Mouse (Mus musculus) MEL (cell line): ENCODE measurements around the gene Ctla2a. TPM values are rescaled to one million over a fixed set of nuclear protein-coding genes. Genes with fewer than 3 reads are reported as not detected.

Source experiments
- DNase-seq: peaks from one replicate; pipeline ENCODE4 v3.0.0; 2011; ENCODE audit warnings: low read depth, low spot score
- H3K27ac ChIP-seq: 2 replicates; pipeline ENCODE4 v1.5.1; 2012; ENCODE audit warnings: low read depth, mild to moderate bottlenecking, control low read depth, low read length, moderate library complexity; ENCODE audit not compliant: control insufficient read depth
- H3K27me3 ChIP-seq, 2 experiments: fragments of 150-350 bp in 1 of 2; sonication (generic) in 1 of 2; 2 replicates each; pipeline ENCODE4 v1.6.1; 2012; ENCODE audit warnings: low read length in 2 of 2, mild to moderate bottlenecking in 2 of 2, improper control_type of control experiment in 1 of 2, moderate library complexity in 1 of 2; ENCODE audit not compliant: insufficient read depth in 2 of 2, control insufficient read depth in 1 of 2
- H3K36me3 ChIP-seq, 2 experiments: 2 replicates each; pipeline ENCODE4 v1.6.1; 2012 to 2014; ENCODE audit warnings: low read length in 2 of 2, improper control_type of control experiment in 1 of 2, inconsistent platforms in 1 of 2, mild to moderate bottlenecking in 1 of 2; ENCODE audit not compliant: insufficient read depth in 2 of 2, control insufficient read depth in 1 of 2
- H3K4me1 ChIP-seq, 2 experiments: fragments of 150-350 bp in 1 of 2; sonication (generic) in 1 of 2; 2 replicates each; pipeline ENCODE4 v1.6.1; 2012; ENCODE audit warnings: low read length in 2 of 2, improper control_type of control experiment in 1 of 2, mild to moderate bottlenecking in 1 of 2; ENCODE audit not compliant: insufficient read depth in 2 of 2, control insufficient read depth in 1 of 2
- H3K4me3 ChIP-seq, 2 experiments: fragments of 150-350 bp in 1 of 2; sonication (generic) in 1 of 2; 2 replicates each; pipeline ENCODE4 v1.5.1; 2012; ENCODE audit warnings: low read depth in 2 of 2, low read length in 2 of 2, mild to moderate bottlenecking in 2 of 2, moderate library complexity in 2 of 2, control low read depth in 1 of 2, improper control_type of control experiment in 1 of 2; ENCODE audit not compliant: control insufficient read depth in 1 of 2, insufficient read depth in 1 of 2
- H3K79me2 ChIP-seq: 2 replicates; pipeline ENCODE4 v1.6.1; 2012; ENCODE audit warnings: mild to moderate bottlenecking, low read length, moderate library complexity; ENCODE audit not compliant: control insufficient read depth, poor library complexity, insufficient read depth
- H3K9ac ChIP-seq: 2 replicates; pipeline ENCODE4 v1.6.1; 2012; ENCODE audit warnings: low read depth, mild to moderate bottlenecking, control low read depth, low read length, moderate library complexity; ENCODE audit not compliant: control insufficient read depth, poor library complexity, severe bottlenecking
- H3K9me3 ChIP-seq: fragments of 150-350 bp; sonication (generic); replicated peaks from 2 replicates; pipeline ENCODE4 v1.6.1; 2012; ENCODE audit warnings: mild to moderate bottlenecking, low read length, improper control_type of control experiment, moderate library complexity; ENCODE audit not compliant: insufficient read depth
- BHLHE40 ChIP-seq: IDR thresholded peaks from 2 replicates; pipeline ENCODE4 v1.6.1; 2012; ENCODE audit warnings: low read depth, mild to moderate bottlenecking, inconsistent platforms, low read length, improper control_type of control experiment, borderline replicate concordance
- CHD1 ChIP-seq: IDR thresholded peaks from 2 replicates; pipeline ENCODE4 v1.6.1; 2012; ENCODE audit warnings: low read depth, mild to moderate bottlenecking, inconsistent platforms, low read length, improper control_type of control experiment
- CHD2 ChIP-seq: IDR thresholded peaks from 2 replicates; pipeline ENCODE4 v1.6.1; 2011; ENCODE audit warnings: low read length, improper control_type of control experiment
- CTCF ChIP-seq, 3 experiments: IDR thresholded peaks in 2 of 3; conservative IDR thresholded peaks in 1 of 3; 2 replicates each; pipeline ENCODE4 v1.5.1; 2011 to 2012; ENCODE audit warnings: low read length in 3 of 3, low read depth in 2 of 3, mild to moderate bottlenecking in 2 of 3, improper control_type of control experiment in 1 of 3, inconsistent platforms in 1 of 3, mixed read lengths in 1 of 3, moderate library complexity in 1 of 3; ENCODE audit not compliant: control insufficient read depth in 1 of 3, insufficient read depth in 1 of 3, poor library complexity in 1 of 3, severe bottlenecking in 1 of 3
- E2F4 ChIP-seq: IDR thresholded peaks from 2 replicates; pipeline ENCODE4 v1.6.1; 2011; ENCODE audit warnings: low read depth, low read length, improper control_type of control experiment, borderline replicate concordance
- ELF1 ChIP-seq: IDR thresholded peaks from 2 replicates; pipeline ENCODE4 v1.6.1; 2014; ENCODE audit warnings: low read depth, mild to moderate bottlenecking, inconsistent platforms, low read length, improper control_type of control experiment, moderate library complexity
- EP300 ChIP-seq, 2 experiments: IDR thresholded peaks; 2 replicates each; pipeline ENCODE4 v1.6.1; 2011; ENCODE audit warnings: improper control_type of control experiment in 2 of 2, low read length in 2 of 2, low read depth in 1 of 2, mild to moderate bottlenecking in 1 of 2
- ETS1 ChIP-seq: IDR thresholded peaks from 2 replicates; pipeline ENCODE4 v1.6.1; 2012; ENCODE audit warnings: low read depth, mild to moderate bottlenecking, inconsistent platforms, low read length, improper control_type of control experiment, moderate library complexity
- GABPA ChIP-seq: IDR thresholded peaks from 2 replicates; pipeline ENCODE4 v1.6.1; 2012; ENCODE audit warnings: low read depth, mild to moderate bottlenecking, inconsistent platforms, low read length, improper control_type of control experiment, moderate library complexity
- GATA1 ChIP-seq: IDR thresholded peaks from 2 replicates; pipeline ENCODE4 v1.6.1; 2011; ENCODE audit warnings: low read depth, low read length, improper control_type of control experiment
- JUND ChIP-seq: IDR thresholded peaks from 2 replicates; pipeline ENCODE4 v1.6.1; 2011; ENCODE audit warnings: low read depth, mild to moderate bottlenecking, improper control_type of control experiment, low read length
- KAT2A ChIP-seq: conservative IDR thresholded peaks from 2 replicates; pipeline ENCODE4 v1.6.1; 2012; ENCODE audit warnings: low read depth, low read length, improper control_type of control experiment, inconsistent platforms
- MAFK ChIP-seq: IDR thresholded peaks from 2 replicates; pipeline ENCODE4 v1.6.1; 2011; ENCODE audit warnings: low read depth, mild to moderate bottlenecking, low read length, improper control_type of control experiment, borderline replicate concordance
- MAX ChIP-seq: IDR thresholded peaks from 2 replicates; pipeline ENCODE4 v1.6.1; 2011; ENCODE audit warnings: low read length, improper control_type of control experiment
- MAZ ChIP-seq: IDR thresholded peaks from 2 replicates; pipeline ENCODE4 v1.6.1; 2012; ENCODE audit warnings: low read depth, mild to moderate bottlenecking, inconsistent platforms, low read length, improper control_type of control experiment
- MXI1 ChIP-seq: IDR thresholded peaks from 2 replicates; pipeline ENCODE4 v1.6.1; 2011; ENCODE audit warnings: mild to moderate bottlenecking, low read depth, low read length, improper control_type of control experiment
- MYB ChIP-seq: IDR thresholded peaks from 2 replicates; pipeline ENCODE4 v1.6.1; 2011; ENCODE audit warnings: mild to moderate bottlenecking, low read depth, low read length, improper control_type of control experiment
- NELFE ChIP-seq: IDR thresholded peaks from 2 replicates; pipeline ENCODE4 v1.6.1; 2011; ENCODE audit warnings: low read depth, low read length, improper control_type of control experiment
- NRF1 ChIP-seq: IDR thresholded peaks from 2 replicates; pipeline ENCODE4 v1.6.1; 2014; ENCODE audit warnings: low read depth, mild to moderate bottlenecking, inconsistent platforms, low read length, improper control_type of control experiment, moderate library complexity; ENCODE audit not compliant: poor library complexity, insufficient read depth, severe bottlenecking
- POLR2A ChIP-seq, 2 experiments: IDR thresholded peaks; 2 replicates each; pipeline ENCODE4 v1.6.1; 2011 to 2012; ENCODE audit warnings: low read length in 2 of 2, mild to moderate bottlenecking in 2 of 2, control low read depth in 1 of 2, improper control_type of control experiment in 1 of 2, low read depth in 1 of 2, moderate library complexity in 1 of 2; ENCODE audit not compliant: control insufficient read depth in 1 of 2, insufficient read depth in 1 of 2, poor library complexity in 1 of 2
- POLR2AphosphoS2 ChIP-seq: IDR thresholded peaks from 2 replicates; pipeline ENCODE4 v1.6.1; 2011; ENCODE audit warnings: low read length, improper control_type of control experiment
- POLR2AphosphoS5 ChIP-seq: IDR thresholded peaks from 2 replicates; pipeline ENCODE4 v1.6.1; 2012; ENCODE audit warnings: low read depth, borderline replicate concordance, mild to moderate bottlenecking, inconsistent platforms, low read length, moderate library complexity, mixed read lengths
- RCOR1 ChIP-seq: IDR thresholded peaks from 2 replicates; pipeline ENCODE4 v1.6.1; 2012; ENCODE audit warnings: low read depth, mild to moderate bottlenecking, inconsistent platforms, low read length, improper control_type of control experiment
- TAL1 ChIP-seq: IDR thresholded peaks from 2 replicates; pipeline ENCODE4 v1.6.1; 2012; ENCODE audit warnings: mild to moderate bottlenecking, inconsistent platforms, low read length, moderate library complexity, mixed read lengths
- TBP ChIP-seq: IDR thresholded peaks from 2 replicates; pipeline ENCODE4 v1.8.0; 2011; ENCODE audit warnings: low read depth, low read length, improper control_type of control experiment
- TCF12 ChIP-seq: IDR thresholded peaks from 2 replicates; pipeline ENCODE4 v1.6.1; 2014; ENCODE audit warnings: low read depth, mild to moderate bottlenecking, inconsistent platforms, low read length, improper control_type of control experiment, moderate library complexity
- UBTF ChIP-seq: IDR thresholded peaks from 2 replicates; pipeline ENCODE4 v1.6.1; 2012; ENCODE audit warnings: low read depth, mild to moderate bottlenecking, inconsistent platforms, low read length, improper control_type of control experiment, moderate library complexity, borderline replicate concordance; ENCODE audit not compliant: insufficient read depth
- USF1 ChIP-seq: IDR thresholded peaks from 2 replicates; pipeline ENCODE4 v1.6.1; 2014; ENCODE audit warnings: low read depth, mild to moderate bottlenecking, inconsistent platforms, low read length, improper control_type of control experiment, moderate library complexity
- ZKSCAN1 ChIP-seq: IDR thresholded peaks from 2 replicates; pipeline ENCODE4 v1.6.1; 2012; ENCODE audit warnings: low read depth, mild to moderate bottlenecking, inconsistent platforms, low read length, improper control_type of control experiment, moderate library complexity
- ZNF384 ChIP-seq: IDR thresholded peaks from 2 replicates; pipeline ENCODE4 v1.6.1; 2012; ENCODE audit warnings: low read depth, mild to moderate bottlenecking, inconsistent platforms, low read length, improper control_type of control experiment
- polyA plus RNA-seq, 2 experiments: library from polyadenylated mRNA; stranded (reverse) in 1 of 2; unstranded in 1 of 2; fragments of >175 nt in 1 of 2; fragments of >200 nt in 1 of 2; gene quantifications; 2 replicates each; pipeline versions ENCODE4 v1.2.1 to v1.2.4; 2012; ENCODE audit warnings: low replicate concordance in 2 of 2, low read depth in 1 of 2; ENCODE audit not compliant: insufficient read length in 2 of 2, insufficient read depth in 1 of 2, missing spikeins in 1 of 2
- total RNA-seq: library from RNA; depleted of rRNA; stranded (reverse); fragments of 300-350 nt; gene quantifications from 2 replicates; pipeline ENCODE4 v1.2.3, GENCODE M21; 2012; rRNA removed

The Ctla2a gene
- total RNA-seq (0.49 and 0.81 TPM in 2 replicates), polyA plus RNA-seq (1 to 10 TPM in 1 of 2 experiments, not detected in 1; 1.7 TPM)

DNA sequence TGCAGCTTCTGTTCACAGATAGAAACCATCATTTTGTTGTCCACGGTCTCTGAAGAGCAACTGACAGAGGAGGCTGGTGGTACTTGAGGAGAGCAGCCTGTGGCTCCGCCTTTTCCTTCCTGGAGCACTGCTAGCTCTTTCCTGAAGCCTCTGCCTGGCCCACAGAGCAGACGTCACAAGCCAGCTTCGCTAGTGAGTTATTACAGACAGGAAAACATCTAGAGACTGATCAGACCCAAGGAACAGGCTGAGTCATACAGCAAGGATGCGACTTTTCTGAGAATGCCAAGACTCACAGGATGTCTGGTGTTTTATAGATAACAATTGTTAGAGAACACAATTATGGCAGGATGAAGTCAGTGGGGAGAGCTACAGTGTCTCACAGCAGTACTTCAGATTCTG is at the start of gene Ctla2a, which contains the start of gene Gm49391:
Gene Ctla2a (minus strand): TSS at position 126 of the 402 bp plus-strand sequence.
Gene Gm49391 (minus strand): TSS at position 72 of the 402 bp plus-strand sequence.
- Histone ChIP-seq H3K4me1 (no peaks in the 10 kb centered on the region), H3K27me3 (no peaks in the 10 kb centered on the region), H3K27ac (no peak within 1 kb of the TSS; the same call in 1 of the 2 replicates), H3K9me3 (no peaks in the 10 kb centered on the region), H3K36me3 (no peaks in the 10 kb centered on the region), H3K79me2 (no peaks in the 10 kb centered on the region), H3K4me3 (no peak within 1 kb of the TSS), H3K9ac (no peak within 1 kb of the TSS)
- no peak for TF ChIP-seq CHD2
- no peak for TF ChIP-seq GABPA
- no peak for TF ChIP-seq ZKSCAN1
- no peak for TF ChIP-seq MYB
- TF ChIP-seq MAX: no peak
- peak; percentile 79 for TF ChIP-seq TAL1
- TF ChIP-seq BHLHE40: no peak
- TF ChIP-seq MAZ: no peak
- TF ChIP-seq ETS1: peak; percentile 63; the same call in 1 of the 2 replicates
- TF ChIP-seq RCOR1: 0 out of 2 replicates have a peak, but pooled peaks have one; percentile 24
- TF ChIP-seq POLR2A (IDR thresholded peaks at IDR 0.05; ENCODE audit: control insufficient read depth in 1 of 2, insufficient read depth in 1 of 2, low read depth in 1 of 2, low read length in 2 of 2, poor library complexity in 1 of 2): no peak
- peak; percentile 68 for TF ChIP-seq GATA1
- TF ChIP-seq TCF12: 0 out of 2 replicates have a peak, but pooled peaks have one; percentile 29
- no peak for TF ChIP-seq POLR2AphosphoS2
- peak; percentile 64 to 75 for TF ChIP-seq EP300 (IDR thresholded peaks at IDR 0.05; ENCODE audit: low read depth in 1 of 2, low read length in 2 of 2)
- no peak for TF ChIP-seq KAT2A
- TF ChIP-seq UBTF: no peak
- TF ChIP-seq USF1: no peak
- TF ChIP-seq TBP: no peak
- no peak for TF ChIP-seq MXI1
- no peak for TF ChIP-seq NELFE
- no peak for TF ChIP-seq POLR2AphosphoS5
- TF ChIP-seq ZNF384: no peak
- no peak for TF ChIP-seq ELF1
- no peak for TF ChIP-seq NRF1
- TF ChIP-seq E2F4: no peak
- no peak for TF ChIP-seq CHD1
- TF ChIP-seq MAFK: no peak
- no peak for TF ChIP-seq CTCF (IDR thresholded peaks at IDR 0.05 in 2 of 3, conservative IDR thresholded peaks at IDR 0.05 in 1 of 3; ENCODE audit: control insufficient read depth in 1 of 3, insufficient read depth in 1 of 3, low read depth in 2 of 3, low read length in 3 of 3, poor library complexity in 1 of 3, severe bottlenecking in 1 of 3)
- TF ChIP-seq JUND: no peak
- peak; percentile 81 for DNase-seq
